Mouse (Mus musculus) MN1 (cell line): Measurements from ENCODE around the gene Elof1.
A peak's percentile ranks its signal among the peaks of the same experiment; 100 is the strongest.

ENCODE experiments used
- DNase-seq: peaks from one replicate; pipeline ENCODE4 v3.0.0-alpha.2; 2016; ENCODE audit warnings: low spot score

The Elof1 gene

GRCm38 (mm10) chr9:22136765-22137547, 20.0 kb upstream of the Elof1 start:
- DNase-seq, result no peak

- no peak for DNase-seq
Observed at GRCm38 (mm10) chr9:22135644-22136390, 18.8 kb upstream of the Elof1 start, which contains the start of gene Acp5. Gene Acp5 (minus strand): TSS chr9:22135711.

- DNase-seq, result no peak
Observed at GRCm38 (mm10) chr9:22134988-22135643, 18.1 kb upstream of the Elof1 start.

- no peak for DNase-seq
Observed at GRCm38 (mm10) chr9:22134246-22134890, 17.4 kb upstream of the Elof1 start.

GRCm38 (mm10) chr9:22132220-22132619, 15.2 kb upstream of the Elof1 start:
- DNase-seq, result no peak

GRCm38 (mm10) chr9:22131226-22131981, 14.4 kb upstream of the Elof1 start:
- no peak for DNase-seq

GRCm38 (mm10) chr9:22125246-22126027, 8.5 kb upstream of the Elof1 start:
- DNase-seq, result no peak

- no peak for DNase-seq
Observed at GRCm38 (mm10) chr9:22124169-22124568, 7.2 kb upstream of the Elof1 start.

- no peak for DNase-seq
Observed at GRCm38 (mm10) chr9:22123069-22123609, 6.2 kb upstream of the Elof1 start.

GRCm38 (mm10) chr9:22122005-22122404, 5.0 kb upstream of the Elof1 start:
- DNase-seq, result no peak

GRCm38 (mm10) chr9:22121545-22121944, 4.6 kb upstream of the Elof1 start:
- DNase-seq, result no peak

GRCm38 (mm10) chr9:22119543-22119942, 2.6 kb upstream of the Elof1 start:
- no peak for DNase-seq

- DNase-seq, result peak; percentile 33
Observed at GRCm38 (mm10) chr9:22117754-22118456, 933 bp upstream of the Elof1 start.

- peak; percentile 51 for DNase-seq
Observed at GRCm38 (mm10) chr9:22116086-22116485, 886 bp downstream of the Elof1 start.

GRCm38 (mm10) chr9:22115635-22116034, 1.3 kb downstream of the Elof1 start:
- no peak for DNase-seq

GRCm38 (mm10) chr9:22108194-22108593, 8.8 kb downstream of the Elof1 start:
- no peak for DNase-seq

- DNase-seq, result no peak
Observed at GRCm38 (mm10) chr9:22099922-22100321, 17.1 kb downstream of the Elof1 start.

- DNase-seq, result no peak
Observed at GRCm38 (mm10) chr9:22098993-22099696, 17.8 kb downstream of the Elof1 start, which contains the start of gene Cnn1. Gene Cnn1 (plus strand): TSS chr9:22099216.

GRCm38 (mm10) chr9:22095854-22096307, 21.1 kb downstream of the Elof1 start:
- DNase-seq, result peak; percentile 76
